Mouse (Mus musculus) forelimb bud, embryonic 11.5 days (tissue): Measurements from ENCODE around the gene Olfr907.

Experiments
- DNase-seq: peaks from one replicate; pipeline ENCODE4 v3.0.0-alpha.2; 2012; ENCODE audit warnings: low read depth, low spot score

The Olfr907 gene

DNA sequence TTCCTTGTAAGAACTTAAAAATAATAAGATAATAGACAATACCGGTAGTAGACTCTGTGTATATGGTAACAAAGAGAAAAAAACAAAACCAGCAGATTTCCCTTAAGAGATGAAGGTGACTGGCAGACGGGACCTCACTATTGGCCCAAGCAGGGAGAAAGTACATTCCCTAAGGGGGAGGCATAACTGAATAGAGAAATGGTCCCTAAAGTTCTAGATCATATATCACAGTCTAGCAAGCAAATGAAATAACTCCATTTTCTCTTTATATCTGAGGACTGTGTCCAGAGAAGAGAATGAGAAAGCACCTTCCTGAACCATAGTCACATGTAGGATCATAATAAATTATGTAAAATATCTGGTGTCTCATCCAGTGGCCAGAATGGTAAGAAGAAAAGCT is at the start of gene Olfr907:
Olfr907 (plus strand) TSS at position 301 of the 400 bp plus-strand sequence.
- DNase-seq: no peak

DNA sequence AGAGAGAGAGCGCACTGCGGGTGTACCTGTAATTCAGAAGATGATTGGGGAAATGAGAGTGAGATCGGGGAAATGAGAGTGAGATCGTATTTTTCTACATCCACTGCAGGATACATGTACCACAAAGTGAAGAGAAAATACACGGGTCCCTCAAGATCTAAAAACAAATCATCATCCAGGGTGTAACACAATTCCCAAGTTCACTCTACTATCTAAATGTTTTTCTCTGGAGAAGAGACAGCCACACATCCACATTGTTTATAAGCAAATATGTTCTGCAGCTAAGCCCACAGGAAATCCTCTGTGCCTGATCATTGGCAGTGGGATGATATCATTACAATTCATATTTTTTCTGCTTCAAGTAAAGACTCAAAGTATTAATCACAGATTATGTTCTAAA is 48.2 kb upstream of the Olfr907 start, which contains the start of gene Olfr902:
Olfr902 (plus strand) TSS at position 301 of the 400 bp plus-strand sequence.
- DNase-seq: no peak

DNA sequence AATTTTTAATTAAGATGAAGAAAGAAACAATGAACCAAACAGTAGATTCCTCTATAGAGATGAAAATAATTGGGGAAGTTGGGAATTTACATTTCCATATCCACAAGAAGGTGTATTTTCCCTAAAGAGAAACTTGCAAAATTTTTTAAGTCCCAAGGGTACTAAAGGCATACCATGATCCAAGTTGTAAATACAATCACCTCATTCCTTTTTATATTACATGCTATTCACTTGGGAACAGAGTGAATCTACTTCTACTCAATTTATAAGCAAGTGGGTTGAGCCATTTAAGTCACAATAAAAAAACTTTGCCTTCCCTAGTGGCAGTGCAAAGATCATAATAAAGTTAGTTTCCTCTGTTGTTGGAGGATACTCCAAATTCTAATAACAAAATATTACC is 32.8 kb upstream of the Olfr907 start, which contains the start of gene Olfr904:
Olfr904 (plus strand) TSS at position 301 of the 400 bp plus-strand sequence.
- DNase-seq: no peak

DNA sequence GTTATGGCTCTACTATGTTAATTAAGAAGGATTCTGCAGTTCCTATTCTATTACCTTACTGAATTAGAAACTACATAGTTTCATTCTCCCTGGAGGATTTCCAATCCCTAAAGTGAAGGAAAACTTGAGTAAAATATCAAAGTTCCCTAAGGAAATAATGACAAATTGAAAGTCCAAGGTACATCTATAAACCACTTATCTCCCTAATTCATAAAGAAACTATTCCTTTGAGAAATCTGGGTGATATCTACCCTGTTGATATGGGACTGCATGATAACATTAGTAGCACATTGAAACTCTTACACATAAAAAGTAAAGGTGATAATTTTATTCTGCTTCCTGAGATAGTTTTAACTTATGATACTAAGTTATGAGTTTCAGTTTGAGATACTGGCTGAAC is 24.8 kb upstream of the Olfr907 start, which contains the start of gene Olfr905:
Olfr905 (plus strand) TSS at position 301 of the 400 bp plus-strand sequence.
- DNase-seq: no peak

DNA sequence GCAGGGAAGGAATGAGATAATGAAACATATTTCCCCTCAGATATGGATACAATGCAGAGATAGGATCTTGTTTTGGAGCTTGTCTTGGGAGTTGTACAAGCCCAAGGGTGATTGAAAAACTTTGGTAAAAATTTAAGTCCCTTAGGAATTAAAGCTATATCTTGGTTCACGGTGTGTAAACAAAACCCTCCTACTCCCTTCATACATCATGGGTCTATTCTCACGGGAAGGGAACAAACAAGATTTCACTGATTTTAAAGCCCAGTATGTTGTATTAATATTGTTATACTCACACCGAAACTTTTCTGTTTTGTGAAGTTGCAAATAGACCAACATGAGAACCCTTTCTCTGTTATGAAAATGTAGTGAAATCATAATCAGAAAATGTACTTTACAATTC is 8.8 kb upstream of the Olfr907 start, which contains the start of gene Olfr906:
Olfr906 (plus strand) TSS at position 301 of the 400 bp plus-strand sequence.
- DNase-seq: no peak

DNA sequence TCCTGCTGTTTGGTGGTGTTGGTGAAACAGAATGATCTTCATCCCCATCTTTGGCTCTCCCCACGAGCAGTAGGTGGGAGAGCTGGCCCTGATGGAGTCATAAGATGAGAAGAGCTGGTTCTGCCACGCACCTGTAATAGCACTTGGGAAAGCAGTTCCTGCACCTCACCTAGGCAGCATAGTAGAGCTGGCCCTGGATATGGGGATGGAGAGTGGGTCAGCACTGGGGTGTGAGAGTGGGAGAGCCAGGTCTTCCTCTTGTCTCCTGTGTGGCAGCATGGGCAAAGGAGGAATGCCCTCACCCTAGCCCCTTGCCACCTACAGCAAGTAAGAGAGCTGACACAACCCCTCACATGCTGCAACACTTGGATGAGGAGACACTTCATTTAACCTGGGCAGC is 16.8 kb downstream of the Olfr907 start:
- DNase-seq: no peak

DNA sequence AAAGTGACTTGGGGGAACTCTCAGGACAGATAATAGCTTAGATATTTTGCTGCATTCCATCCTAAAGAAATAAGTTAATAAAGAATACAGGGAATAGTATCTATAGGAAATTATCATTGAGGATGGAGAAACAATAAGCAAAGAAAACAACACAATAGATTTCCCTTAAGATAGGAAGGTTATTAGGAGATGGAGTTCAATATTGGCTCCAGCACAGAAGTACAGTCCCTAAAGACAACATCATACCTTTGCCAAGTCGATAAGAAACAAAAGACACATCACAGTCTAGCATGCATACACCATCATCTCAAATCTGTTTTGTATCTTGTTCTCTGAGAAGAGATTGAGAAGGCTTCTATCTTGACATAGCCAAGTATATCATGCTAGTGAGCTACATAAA is 25.7 kb downstream of the Olfr907 start, which contains the start of gene Olfr911-ps1:
Olfr911-ps1 (plus strand) TSS at position 301 of the 400 bp plus-strand sequence.
- no peak for DNase-seq

DNA sequence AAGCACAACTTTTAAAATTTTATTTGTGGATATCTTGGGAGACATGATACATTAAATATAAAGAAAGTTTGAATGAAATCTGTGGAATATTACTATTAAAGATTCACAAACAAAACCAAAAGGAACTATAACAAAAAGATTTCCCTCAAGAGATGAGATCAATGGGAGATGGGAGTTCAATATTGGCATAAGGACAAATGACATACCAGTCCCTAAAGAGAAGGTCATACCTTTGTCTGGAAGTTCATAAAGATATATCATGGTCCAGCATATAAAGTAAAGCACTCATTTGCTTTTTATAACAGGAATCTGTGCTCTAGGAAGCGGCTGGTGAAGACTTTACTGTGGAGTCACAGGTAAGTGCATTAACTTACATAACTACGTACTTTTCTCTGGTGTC is 41.9 kb downstream of the Olfr907 start, which contains the start of gene Olfr910:
Olfr910 (plus strand) TSS at position 301 of the 400 bp plus-strand sequence.
- DNase-seq: no peak
